Mouse (Mus musculus): ENCODE results near the gene Ptprn2. TPM values are rescaled to one million over a fixed set of nuclear protein-coding genes. Genes with fewer than 3 reads are reported as not detected.

Gene Ptprn2
- polyA plus RNA-seq, 1 experiment from 2014 or later: 0.15 TPM

- H3K9ac ChIP-seq: no peak overlapping the region
- no peak for ATAC-seq (ENCODE audit: extremely low read depth, insufficient number of reproducible peaks, low FRiP score, low TSS enrichment)
Measured at GRCm38 (mm10) chr12:117042706-117043105, 557.2 kb downstream of the Ptprn2 start.

GRCm38 (mm10) chr12:117047384-117048251 is 562.1 kb downstream of the Ptprn2 start:
- WGBS: 16% methylated on average over 3 of the region's 3 CpGs
- Histone ChIP-seq H3K9ac (no peak overlapping the region), H3K4me2 (no peak overlapping the region), H3K27ac (replicated peaks) (no peak overlapping the region; the same call in 1 of the 2 replicates), H3K27me3 (replicated peaks) (no peaks in the 10 kb centered on the region), H3K4me3 (no peak overlapping the region), H3K9me3 (no peaks in the 10 kb centered on the region), H3K4me1 (peaks cover 9% of the 10 kb centered on the region), H3K36me3 (no peaks in the 10 kb centered on the region)
- ATAC-seq (ENCODE audit: extremely low read depth, insufficient number of reproducible peaks, low FRiP score, low TSS enrichment): no peak

More at GRCm38 (mm10) chr12:117042706-117043105, 557.2 kb downstream of the Ptprn2 start:
- Histone ChIP-seq H3K4me1 (peaks cover 5% of the 10 kb centered on the region), H3K9me3 (no peaks in the 10 kb centered on the region), H3K4me2 (no peak overlapping the region), H3K27me3 (replicated peaks) (no peaks in the 10 kb centered on the region), H3K27ac (replicated peaks) (no peak overlapping the region), H3K4me3 (no peak overlapping the region), H3K36me3 (no peaks in the 10 kb centered on the region)
- WGBS: 65% methylated on average over 7 of the region's 7 CpGs

GRCm38 (mm10) chr12:117049829-117050228 is 564.3 kb downstream of the Ptprn2 start:
- H3K27ac ChIP-seq (replicated peaks): no peak overlapping the region
- WGBS: 80% methylated on average over 10 of the region's 10 CpGs

GRCm38 (mm10) chr12:117053223-117053850 is 567.8 kb downstream of the Ptprn2 start:
- ATAC-seq (ENCODE audit: extremely low read depth, insufficient number of reproducible peaks, low FRiP score, low TSS enrichment): no peak
- Histone ChIP-seq H3K36me3 (no peaks in the 10 kb centered on the region), H3K4me1 (peaks cover 17% of the 10 kb centered on the region), H3K27me3 (replicated peaks) (no peaks in the 10 kb centered on the region), H3K9ac (no peak overlapping the region), H3K4me2 (peak overlapping the region; percentile 42), H3K4me3 (no peak overlapping the region), H3K9me3 (no peaks in the 10 kb centered on the region), H3K27ac (replicated peaks) (no peak overlapping the region)
- WGBS: 80% methylated on average over 9 of the region's 9 CpGs

More at GRCm38 (mm10) chr12:117049829-117050228, 564.3 kb downstream of the Ptprn2 start:
- no peak overlapping the region for H3K4me3 ChIP-seq
- no peak overlapping the region for H3K9ac ChIP-seq
- H3K9me3 ChIP-seq: no peaks in the 10 kb centered on the region
- peaks cover 17% of the 10 kb centered on the region for H3K4me1 ChIP-seq
- no peak overlapping the region for H3K4me2 ChIP-seq
- no peaks in the 10 kb centered on the region for H3K27me3 ChIP-seq (replicated peaks)
- ATAC-seq (ENCODE audit: extremely low read depth, insufficient number of reproducible peaks, low FRiP score, low TSS enrichment): no peak
- no peaks in the 10 kb centered on the region for H3K36me3 ChIP-seq

- no peaks in the 10 kb centered on the region for H3K9me3 ChIP-seq
- H3K9ac ChIP-seq: no peak overlapping the region
- ATAC-seq (ENCODE audit: extremely low read depth, insufficient number of reproducible peaks, low FRiP score, low TSS enrichment): no peak
- H3K27ac ChIP-seq (replicated peaks): no peak overlapping the region
- WGBS: 55% methylated on average over 21 of the region's 21 CpGs
- H3K4me2 ChIP-seq: peak overlapping the region; percentile 42
- no peaks in the 10 kb centered on the region for H3K27me3 ChIP-seq (replicated peaks)
- no peak overlapping the region for H3K4me3 ChIP-seq
- H3K36me3 ChIP-seq: no peaks in the 10 kb centered on the region
- peaks cover 25% of the 10 kb centered on the region for H3K4me1 ChIP-seq
Measured at GRCm38 (mm10) chr12:117053851-117054769, 568.6 kb downstream of the Ptprn2 start.

- H3K4me3 ChIP-seq: no peak overlapping the region
- no peaks in the 10 kb centered on the region for H3K36me3 ChIP-seq
- H3K27me3 ChIP-seq (replicated peaks): no peaks in the 10 kb centered on the region
- WGBS: 74% methylated on average over 10 of the region's 10 CpGs
- ATAC-seq (ENCODE audit: extremely low read depth, insufficient number of reproducible peaks, low FRiP score, low TSS enrichment): no peak
- no peaks in the 10 kb centered on the region for H3K9me3 ChIP-seq
- H3K4me2 ChIP-seq: no peak overlapping the region
- H3K4me1 ChIP-seq: peaks cover 33% of the 10 kb centered on the region
- no peak overlapping the region for H3K9ac ChIP-seq
- H3K27ac ChIP-seq (replicated peaks): no peak overlapping the region
Measured at GRCm38 (mm10) chr12:117054925-117055570, 569.5 kb downstream of the Ptprn2 start.

- ATAC-seq (ENCODE audit: extremely low read depth, insufficient number of reproducible peaks, low FRiP score, low TSS enrichment): peak; percentile 64; the same call in 1 of the 2 replicates
- peak overlapping the region; percentile 65 for H3K27ac ChIP-seq (replicated peaks)
Measured at GRCm38 (mm10) chr12:117058184-117058958, 572.9 kb downstream of the Ptprn2 start.

GRCm38 (mm10) chr12:117058975-117059374 is 573.5 kb downstream of the Ptprn2 start:
- no peak for ATAC-seq (ENCODE audit: extremely low read depth, insufficient number of reproducible peaks, low FRiP score, low TSS enrichment)
- H3K36me3 ChIP-seq: no peaks in the 10 kb centered on the region
- H3K9me3 ChIP-seq: no peaks in the 10 kb centered on the region
- no peaks in the 10 kb centered on the region for H3K27me3 ChIP-seq (replicated peaks)
- no peak overlapping the region for H3K9ac ChIP-seq
- peaks cover 30% of the 10 kb centered on the region for H3K4me1 ChIP-seq
- 37% methylated on average over 7 of the region's 7 CpGs for WGBS
- H3K4me3 ChIP-seq: no peak overlapping the region
- peak overlapping the region; percentile 65 for H3K27ac ChIP-seq (replicated peaks)
- peak overlapping the region; percentile 54 for H3K4me2 ChIP-seq

More at GRCm38 (mm10) chr12:117058184-117058958, 572.9 kb downstream of the Ptprn2 start:
- Histone ChIP-seq H3K9me3 (no peaks in the 10 kb centered on the region), H3K4me2 (peak overlapping the region; percentile 54), H3K27me3 (replicated peaks) (no peaks in the 10 kb centered on the region), H3K4me1 (peaks cover 33% of the 10 kb centered on the region), H3K9ac (no peak overlapping the region), H3K4me3 (no peak overlapping the region), H3K36me3 (no peaks in the 10 kb centered on the region)
- WGBS: 34% methylated on average over 6 of the region's 6 CpGs

- WGBS: 49% methylated on average over 7 of the region's 7 CpGs
- Histone ChIP-seq H3K36me3 (no peaks in the 10 kb centered on the region), H3K27ac (replicated peaks) (no peak overlapping the region), H3K9me3 (no peaks in the 10 kb centered on the region), H3K27me3 (replicated peaks) (no peaks in the 10 kb centered on the region), H3K9ac (no peak overlapping the region), H3K4me3 (no peak overlapping the region), H3K4me1 (0 out of 2 replicates have a peak, but pooled peaks cover 3% of the 10 kb centered on the region), H3K4me2 (no peak overlapping the region)
- ATAC-seq (ENCODE audit: extremely low read depth, insufficient number of reproducible peaks, low FRiP score, low TSS enrichment): no peak
Measured at GRCm38 (mm10) chr12:117077664-117078063, 592.1 kb downstream of the Ptprn2 start.

GRCm38 (mm10) chr12:117078945-117079344 is 593.4 kb downstream of the Ptprn2 start:
- H3K36me3 ChIP-seq: no peaks in the 10 kb centered on the region
- H3K4me1 ChIP-seq: 0 out of 2 replicates have a peak, but pooled peaks cover 3% of the 10 kb centered on the region
- ATAC-seq (ENCODE audit: extremely low read depth, insufficient number of reproducible peaks, low FRiP score, low TSS enrichment): no peak
- no peak overlapping the region for H3K4me3 ChIP-seq
- 70% methylated on average over 5 of the region's 5 CpGs for WGBS
- no peak overlapping the region for H3K4me2 ChIP-seq
- no peaks in the 10 kb centered on the region for H3K9me3 ChIP-seq
- H3K9ac ChIP-seq: no peak overlapping the region
- no peak overlapping the region for H3K27ac ChIP-seq (replicated peaks)
- H3K27me3 ChIP-seq (replicated peaks): no peaks in the 10 kb centered on the region
